Mouse (Mus musculus): ENCODE results near the gene Klhl29. TPM values are rescaled to one million over a fixed set of nuclear protein-coding genes. Genes with fewer than 3 reads are reported as not detected.

Klhl29 gene
- total RNA-seq, 1 experiment from 2014 or later: 18.2 TPM

DNA sequence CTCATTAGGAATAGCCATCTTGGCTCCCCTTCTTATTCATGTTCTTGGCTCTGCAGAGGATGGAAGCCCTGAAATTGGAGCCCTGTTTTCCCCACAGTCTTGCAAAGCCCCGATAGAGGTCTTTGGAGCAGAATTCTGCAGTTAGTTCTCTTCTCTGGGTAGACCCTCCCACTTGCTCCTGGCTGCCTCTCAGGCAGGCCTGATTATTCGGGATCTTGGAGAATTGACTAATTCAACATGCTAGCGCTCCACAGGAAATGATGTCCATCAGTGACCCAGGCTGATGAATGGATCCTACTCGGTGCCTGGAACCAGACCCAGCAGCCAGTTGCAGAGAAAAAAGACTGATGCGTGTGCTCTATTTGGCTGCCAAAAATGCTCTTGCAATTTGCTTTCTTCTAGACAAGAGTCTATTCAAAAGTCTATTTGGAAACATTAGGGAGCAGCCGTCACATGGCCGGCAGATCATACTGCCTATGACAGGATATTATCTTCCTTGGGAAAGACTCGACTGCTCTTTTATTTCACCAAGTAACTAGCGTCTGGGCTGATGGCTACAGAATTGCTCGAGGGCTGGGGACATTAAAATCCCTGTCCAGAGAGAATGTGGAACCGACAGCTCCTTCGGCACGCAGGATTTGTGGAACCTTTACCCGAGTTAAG is 155.4 kb downstream of the Klhl29 start:
- no peak for DNase-seq

DNA sequence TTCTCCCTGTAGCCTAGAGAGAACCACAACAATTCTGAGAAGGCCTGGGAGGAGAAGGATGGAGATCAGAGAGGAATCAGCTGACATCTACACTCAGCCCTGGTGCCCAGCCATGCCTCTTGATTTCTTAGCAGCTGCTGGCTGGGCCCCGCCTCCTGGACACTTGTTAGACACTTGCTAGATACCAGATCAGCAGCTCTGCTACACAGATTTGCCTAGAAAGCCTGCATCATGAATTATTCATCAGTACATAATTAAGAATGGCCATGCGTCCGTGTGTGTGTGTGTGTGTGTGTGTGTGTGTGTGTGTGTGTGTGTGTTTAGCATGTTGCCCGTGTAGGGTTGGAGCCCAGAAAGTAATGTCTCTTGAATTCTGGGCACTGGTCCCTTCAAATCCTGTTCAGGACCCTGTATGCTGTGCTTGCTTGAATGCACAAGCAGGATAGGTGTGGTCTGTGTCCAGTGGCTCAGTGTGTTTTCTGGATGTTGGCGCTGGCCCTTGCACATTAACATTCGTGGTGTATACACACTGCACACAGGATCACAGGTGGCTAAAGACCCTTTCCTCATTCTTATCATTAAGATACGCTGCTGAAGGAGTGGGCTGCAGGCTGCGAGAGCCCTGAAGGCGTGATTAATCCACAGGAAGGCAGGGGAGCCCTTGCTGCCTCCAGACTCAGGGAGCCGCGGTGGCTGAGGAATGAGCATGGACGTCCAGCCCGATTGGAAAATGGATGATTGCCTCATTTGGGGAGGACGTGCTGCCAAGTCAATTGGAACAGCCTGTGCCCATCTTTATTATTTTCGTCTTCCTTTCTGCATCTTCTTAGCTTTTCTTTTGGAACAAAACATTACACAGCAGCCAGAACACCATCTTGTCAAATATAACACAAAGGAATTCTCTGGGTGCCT is 159.4 kb downstream of the Klhl29 start:
- no peak for DNase-seq

DNA sequence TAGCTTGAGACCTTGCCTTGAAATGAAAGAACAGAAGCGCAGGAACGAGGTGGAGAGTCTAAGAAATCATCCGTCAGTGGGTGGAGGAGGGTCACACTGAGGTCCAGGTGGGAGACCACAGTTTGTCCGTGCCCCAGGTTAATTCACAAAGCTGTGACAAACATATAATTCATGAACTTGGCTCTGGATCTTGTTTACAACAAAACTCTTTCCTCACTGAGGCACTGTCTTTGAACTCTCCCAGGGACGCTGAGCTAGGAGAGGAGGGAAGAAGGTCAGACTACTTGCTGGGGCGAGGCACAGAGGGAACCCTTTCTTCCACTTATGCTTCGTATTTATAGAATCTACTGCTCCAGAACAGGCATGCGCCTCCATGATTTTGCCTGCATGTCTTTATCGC is 161.2 kb downstream of the Klhl29 start:
- no peak for DNase-seq

DNA sequence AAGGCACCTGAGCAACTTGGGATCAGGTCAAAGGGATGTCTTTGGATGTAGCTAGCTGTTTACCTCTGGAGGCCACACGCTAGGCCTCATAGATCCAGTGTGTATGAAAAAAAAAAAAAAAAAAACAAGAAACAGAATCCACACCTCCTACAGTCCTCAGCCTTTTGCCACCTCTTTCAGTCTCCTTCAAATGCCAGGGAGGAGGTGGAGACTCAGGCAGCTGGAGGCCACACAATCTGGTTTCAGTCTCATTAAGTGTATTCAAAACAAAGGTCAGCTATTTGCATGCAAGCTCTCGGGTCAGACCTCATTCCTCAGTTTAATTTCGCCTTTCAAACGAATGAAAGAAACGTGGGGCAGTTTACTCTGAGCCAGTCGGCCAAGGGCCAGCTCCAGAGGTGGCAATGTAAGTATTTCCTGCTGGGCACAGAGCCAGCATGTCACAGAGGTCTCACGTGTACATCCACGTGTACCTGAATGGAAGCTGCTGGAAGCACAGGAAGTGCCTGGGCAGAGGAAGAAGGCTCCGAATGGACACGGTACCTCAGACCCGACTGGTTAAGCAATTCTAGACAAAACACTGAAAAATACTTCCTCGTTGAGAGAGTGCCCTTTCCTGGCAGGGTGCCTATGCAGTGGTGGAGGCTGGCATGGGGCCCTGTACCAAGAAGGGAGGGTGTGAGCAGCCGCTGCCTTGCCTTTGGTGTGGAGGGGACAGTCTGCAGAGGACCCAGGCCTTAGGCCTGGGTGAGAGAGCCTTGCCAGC is 162.0 kb downstream of the Klhl29 start:
- DNase-seq: peak; percentile 91

DNA sequence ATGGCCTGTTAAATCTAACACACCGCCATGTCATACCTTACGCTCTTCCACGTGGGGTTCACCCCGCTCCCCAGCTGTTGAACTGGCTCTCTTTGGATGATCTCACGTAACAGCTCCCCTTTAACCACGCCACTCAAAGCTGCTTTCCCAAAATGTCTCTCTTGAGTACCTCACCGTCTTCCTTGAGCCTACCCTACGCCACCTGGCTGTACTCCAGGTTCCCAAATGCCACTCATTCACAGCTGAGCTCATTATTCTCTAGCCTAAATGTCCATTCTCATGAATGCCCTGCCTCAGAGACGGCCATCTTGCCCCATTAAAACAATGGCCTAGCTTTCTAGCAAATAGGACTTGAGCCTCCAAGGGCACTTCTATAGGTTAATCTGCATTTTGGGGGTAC is 163.6 kb downstream of the Klhl29 start:
- DNase-seq: no peak

DNA sequence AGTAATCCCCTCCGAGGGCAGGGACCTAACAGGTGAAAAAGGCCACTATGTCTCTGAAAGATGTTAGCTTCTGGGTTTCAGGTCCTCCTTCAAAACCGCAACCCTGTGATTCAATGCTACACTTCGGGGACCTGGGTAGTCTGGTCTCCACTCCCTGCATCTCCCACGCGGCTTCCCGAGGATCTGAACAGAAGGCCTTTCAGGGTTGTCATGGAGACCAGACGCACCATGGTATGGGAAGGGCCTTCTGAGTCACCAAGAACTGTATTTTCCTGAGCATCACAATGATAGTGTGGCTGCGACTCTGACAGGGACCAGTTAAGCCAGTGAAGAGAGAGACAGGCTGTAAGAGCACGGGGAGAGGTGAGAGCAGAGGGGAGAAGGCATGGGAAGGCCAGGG is 164.7 kb downstream of the Klhl29 start:
- DNase-seq: no peak

DNA sequence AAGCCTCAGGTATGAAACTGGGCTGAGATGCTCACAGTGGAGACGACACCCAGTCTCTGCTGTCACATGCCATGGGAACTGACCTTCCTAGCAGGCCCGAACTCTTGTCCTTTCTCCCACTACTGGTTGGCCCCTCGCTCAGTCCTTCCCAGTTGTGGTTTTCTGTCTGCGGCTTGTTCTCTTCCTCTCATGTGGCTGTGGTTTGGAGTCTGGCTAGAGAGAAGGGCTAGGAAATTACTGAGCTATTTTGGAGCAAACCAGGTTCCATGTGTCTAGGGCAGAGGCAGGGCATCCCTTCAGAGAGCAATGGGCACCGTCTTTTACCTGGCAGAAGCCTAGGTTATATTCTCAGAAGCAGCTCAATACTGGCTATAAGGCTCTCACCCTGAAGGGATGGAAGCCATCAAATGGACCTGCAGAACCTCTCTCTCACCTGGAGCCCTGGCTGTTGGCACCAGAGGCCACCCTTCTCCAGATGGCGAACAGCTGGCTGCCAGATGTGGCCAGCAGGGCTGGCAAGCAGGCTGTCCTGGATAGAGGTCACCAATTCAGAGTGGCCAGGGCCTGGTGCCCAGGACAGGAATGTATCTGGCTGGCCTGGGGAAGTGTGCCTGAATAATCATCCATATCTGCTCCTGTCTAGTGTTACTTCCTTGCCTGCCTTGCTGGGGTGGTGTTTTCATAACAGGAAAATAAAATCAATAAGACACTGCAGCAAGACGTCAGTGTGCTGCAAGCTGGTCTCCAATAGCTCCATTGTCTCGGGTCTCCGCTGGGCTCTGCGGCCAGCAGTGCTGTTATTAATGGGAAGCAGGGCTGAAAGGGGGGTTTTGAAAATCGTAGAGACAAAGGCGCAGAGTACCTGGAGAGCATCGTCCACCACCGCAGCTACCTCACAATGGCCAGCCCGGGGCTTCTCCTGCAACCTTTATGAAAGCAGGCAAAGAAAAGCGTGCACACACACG is 167.3 kb downstream of the Klhl29 start:
- DNase-seq: no peak

DNA sequence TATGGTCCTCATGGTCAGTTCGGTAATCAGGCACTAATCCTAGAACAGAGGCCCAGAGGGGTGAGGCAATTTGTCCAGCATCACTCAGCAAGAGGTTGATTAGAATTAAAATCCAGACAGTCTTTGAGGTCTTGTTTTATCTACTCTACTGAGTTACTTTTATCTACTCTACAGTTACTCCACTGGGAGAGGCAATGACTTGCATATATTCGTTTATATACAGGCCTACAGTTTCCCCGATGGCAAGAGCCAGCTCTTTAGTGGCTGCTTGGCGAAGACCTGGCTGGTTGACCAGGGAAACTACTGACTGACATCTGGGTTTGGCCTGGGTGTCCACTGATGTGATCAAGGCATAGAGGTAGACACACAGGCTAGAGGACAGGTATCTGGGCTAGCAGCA is 168.3 kb downstream of the Klhl29 start:
- DNase-seq: no peak

DNA sequence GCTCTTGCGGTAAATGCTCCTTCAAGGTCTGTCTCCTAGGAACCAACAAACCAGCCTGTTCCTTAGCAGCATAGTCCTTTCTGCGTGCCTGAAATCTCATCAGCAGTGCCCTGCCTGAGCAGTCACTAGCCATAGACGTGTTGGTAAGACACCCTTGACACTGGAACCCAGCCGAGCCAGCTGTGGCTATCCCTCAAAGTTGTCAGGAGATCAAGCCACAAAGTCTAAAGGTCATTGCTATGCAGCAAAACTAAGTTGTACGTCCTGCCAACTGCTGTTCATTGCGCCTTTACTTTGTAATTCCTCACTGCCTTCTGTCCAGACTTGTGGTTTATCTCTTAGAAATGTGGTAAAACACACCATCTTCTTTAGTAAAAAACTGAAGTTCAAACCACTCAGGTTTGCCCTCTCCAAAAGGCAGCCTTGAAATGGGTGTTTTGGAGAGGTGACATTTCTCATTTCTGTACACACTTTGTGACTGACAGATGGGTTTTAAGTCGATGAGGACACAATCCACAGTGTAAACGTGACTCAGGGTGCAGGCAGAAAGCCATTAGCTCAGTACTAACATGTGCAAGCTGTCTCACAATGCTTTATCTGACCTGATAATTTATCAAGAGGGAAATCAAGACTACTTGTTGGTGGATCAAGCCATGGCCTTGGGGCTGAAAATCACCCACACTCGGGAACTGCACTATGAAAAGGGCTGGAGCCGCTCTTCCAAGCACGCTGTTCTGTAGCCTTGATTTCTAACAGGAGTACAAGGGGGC is 171.2 kb downstream of the Klhl29 start:
- DNase-seq: peak; percentile 71

DNA sequence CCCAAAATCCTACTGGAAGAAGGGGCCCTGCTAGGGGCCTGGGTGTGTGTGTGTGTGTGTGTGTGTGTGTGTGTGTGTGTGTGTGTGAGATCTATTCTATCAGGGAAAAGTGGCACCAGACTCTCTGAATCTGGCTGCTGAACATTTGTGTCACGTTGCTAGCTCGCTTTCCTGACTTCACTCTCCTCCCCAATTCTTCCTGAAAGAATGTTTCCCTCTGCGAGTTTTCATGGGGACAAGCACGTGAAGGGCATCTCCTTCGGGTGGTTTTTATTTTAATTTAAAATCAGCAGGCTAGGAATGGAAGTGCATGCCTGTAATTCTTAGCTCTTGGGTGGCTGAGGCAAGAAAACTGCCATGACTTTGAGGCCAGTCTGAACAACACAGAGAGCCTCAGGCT is 172.1 kb downstream of the Klhl29 start:
- DNase-seq: no peak

DNA sequence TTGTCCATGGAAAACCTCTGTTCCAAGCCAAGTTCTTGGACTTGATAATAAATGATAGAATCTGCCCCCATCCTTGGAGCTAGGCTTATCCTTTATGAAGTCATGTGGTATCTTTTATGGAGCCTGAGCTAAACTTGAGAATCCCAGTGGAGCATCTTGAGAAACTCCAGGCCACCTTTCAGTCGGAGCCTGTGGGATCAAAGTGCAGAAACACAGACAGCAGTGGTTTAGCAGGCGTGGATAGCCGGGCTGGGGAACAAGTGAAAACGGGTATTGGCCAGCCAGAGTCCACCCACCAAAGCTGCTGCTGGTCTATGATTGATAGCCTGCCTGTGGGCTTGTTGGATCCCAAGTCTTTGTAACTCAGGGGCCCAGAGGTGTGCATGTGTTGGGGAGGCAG is 177.2 kb downstream of the Klhl29 start:
- DNase-seq: no peak

DNA sequence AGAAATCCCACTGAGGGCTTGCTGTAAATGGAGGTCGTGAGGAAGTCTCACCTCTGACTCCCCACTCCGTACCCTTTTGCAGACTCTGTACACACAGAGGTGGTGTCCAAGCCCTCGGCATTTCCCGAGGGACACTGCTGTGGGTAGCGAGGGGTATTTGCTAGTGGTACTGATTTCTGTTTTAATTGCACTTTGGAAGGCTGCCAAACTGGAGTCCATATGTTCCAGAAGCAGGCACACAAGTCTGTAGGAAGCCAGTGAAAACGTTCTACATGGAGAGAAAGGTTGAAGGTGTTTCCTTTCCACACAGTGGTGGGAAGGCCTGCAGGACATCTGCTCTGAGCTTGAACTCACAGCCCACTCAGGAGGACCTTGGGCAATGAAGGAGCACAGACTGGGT is 181.3 kb downstream of the Klhl29 start:
- DNase-seq: no peak

DNA sequence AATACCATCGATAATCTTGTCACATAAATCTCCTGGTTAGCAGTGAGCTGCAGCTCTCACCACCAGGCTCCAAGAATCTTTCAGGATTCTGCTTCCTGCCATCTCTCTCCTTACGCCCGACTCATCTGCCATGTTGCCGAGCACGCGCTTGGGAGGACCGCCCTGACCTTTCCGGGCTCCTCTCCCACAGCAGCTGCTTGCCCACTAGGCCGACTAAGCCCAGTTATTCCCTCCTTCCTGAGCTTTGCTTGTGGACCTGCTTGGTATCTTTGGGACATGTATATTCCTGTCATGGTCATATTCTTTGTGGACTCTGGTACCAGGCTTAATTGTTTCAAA is 183.1 kb downstream of the Klhl29 start:
- DNase-seq: peak; percentile 26

DNA sequence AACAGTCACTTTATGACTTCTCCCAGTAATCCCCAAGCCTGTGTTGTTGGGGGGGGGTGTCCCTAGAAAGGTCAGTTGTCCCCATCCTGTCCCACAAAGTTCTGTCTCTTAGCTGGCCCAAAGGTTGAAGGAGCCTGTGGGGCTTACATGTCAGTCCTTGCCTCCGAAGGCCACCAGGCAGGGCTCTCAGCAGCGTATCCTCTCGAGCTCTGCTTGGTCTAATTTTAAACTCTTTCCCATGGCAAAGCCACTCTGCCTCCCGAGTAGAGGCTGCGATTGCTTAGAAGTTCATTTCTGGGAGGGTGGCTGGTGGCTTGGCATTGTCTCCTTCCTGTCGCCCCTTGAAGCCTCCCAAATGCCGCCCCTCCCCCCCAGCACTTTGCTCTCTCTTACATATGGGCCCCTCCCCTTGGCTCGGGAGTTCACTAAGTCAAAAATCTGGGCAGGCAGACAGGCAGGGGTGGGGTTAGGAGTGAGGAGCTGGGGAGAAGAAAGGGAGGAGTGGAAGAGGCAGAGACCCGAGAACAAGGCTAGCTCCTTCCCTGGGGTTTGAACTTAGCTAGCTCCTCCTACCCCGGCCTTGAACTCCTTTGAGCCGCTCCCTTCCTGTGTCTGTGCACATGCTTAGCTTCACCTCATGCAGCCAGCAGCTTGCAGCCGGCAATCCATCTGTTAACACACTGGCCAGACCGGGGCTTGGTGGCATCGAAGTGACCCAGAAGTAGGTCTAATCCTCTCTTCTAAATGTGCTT is 183.7 kb downstream of the Klhl29 start:
- peak; percentile 81 for DNase-seq

DNA sequence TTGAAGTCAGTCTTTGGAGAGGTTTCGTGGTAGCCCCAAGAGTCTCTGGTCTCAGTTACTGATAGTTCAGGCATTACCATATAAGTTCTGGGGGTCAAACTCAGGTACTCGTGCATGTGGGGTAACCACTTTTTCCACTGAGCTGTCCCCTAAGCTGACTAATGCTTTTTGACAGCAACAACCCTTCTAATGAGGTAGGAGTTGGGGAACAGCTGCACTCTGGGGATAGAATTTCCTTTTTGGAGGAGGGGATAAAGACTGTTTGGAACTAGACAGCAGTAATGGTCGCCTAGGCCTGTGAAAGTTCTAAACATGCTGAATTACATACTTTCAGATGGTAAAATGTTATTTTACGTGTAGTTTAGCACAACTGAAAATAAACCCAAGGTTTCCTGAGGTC is 184.3 kb downstream of the Klhl29 start:
- no peak for DNase-seq

DNA sequence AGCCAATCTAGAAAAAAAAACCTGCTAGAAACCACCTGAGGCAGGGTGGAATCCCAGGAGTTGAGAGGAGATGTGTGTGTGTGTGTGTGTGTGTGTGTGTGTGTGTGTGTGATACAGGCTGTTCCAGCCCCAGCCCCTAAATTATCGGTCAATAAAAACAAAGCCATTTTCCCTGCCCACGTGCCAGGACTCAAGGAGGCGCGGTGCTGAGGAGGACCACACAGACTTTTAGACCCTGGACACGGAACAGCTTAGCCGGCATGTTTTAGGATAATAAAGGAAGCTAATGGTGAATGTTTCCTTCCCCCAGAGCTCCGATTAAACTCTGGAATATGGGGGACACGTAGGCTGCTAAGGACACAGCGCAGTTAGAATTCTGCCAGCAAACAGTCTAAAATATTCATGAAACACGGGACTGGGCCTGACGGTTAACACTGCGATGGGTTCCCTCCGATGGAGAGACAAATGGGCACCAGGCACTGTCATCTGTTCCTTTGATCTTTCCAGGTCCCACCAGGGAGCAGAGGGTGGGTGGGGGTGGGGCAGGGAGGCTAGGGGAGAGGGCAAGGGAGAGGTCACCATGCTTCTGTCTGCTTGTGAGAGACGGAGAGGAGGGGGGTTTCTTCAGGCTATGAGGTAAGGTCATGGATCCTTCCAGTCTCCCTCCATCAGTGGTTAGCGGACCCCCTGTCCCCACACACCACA is 185.9 kb downstream of the Klhl29 start:
- no peak for DNase-seq

DNA sequence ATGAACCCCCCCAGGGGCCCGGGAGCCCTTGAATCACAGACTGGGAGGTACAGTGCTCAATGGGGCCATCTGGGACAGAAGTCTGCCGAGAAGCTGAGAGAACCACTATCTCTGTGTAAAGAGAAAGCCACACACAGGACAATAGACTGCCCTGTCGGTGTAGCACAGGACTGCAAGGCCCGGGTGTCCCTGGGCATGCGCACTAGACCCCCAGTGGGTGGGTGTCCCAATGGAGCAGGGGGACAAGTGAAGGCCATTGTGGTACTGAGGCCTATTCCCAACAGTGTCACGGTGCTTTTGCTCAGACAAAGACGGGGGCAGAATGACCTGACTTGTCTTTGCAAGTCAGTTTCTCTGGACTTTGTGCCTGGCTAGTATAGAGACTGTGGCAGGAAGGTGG is 186.6 kb downstream of the Klhl29 start:
- DNase-seq: no peak

DNA sequence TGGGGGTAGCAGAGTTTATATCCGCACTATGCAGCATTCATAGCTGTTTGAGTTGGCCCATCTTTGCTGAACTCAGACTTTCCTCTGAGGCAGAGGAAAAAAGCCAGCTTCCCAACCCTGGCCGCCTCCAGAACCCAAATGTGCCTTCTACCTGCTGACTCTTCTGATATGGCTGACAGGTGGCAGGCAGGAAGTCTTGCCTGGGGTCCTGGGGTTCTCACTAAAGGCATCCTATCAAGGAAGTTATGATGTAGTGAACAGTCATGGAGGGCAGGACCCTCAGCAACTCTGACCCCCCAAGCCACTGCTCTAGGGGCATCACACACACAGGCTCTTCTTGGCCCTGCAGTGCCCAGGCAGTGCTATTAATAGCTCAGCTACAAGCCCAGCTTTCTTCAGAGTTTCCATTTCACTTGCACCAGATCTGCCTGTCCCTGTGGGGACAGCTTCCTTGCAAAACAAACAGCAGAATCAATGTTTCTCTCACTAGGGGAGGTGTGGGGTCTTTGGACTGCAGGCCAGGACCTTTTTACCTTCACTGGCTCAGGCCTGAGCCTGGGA is 187.6 kb downstream of the Klhl29 start:
- DNase-seq: no peak

DNA sequence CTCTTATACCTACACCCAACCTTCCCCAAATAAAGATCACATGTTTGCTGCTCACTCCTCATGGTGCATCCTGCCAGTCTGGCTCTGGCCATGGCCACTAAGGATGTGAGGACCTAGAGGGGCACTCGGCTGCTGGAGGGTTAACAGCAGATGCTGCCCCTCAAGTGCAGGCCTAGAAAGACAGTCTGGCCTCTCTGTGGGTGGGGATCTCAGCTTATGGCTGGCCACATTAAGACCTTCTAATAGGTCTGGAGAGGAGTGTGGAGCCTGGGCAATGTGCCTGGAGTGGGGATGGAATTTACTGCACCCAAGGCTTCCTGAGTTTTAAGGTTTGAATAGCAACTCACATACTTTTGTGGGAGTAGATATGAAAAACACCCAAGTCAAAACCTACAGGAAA is 188.8 kb downstream of the Klhl29 start:
- peak; percentile 25 for DNase-seq

All from adrenal gland, postnatal 25 days (tissue).